Mouse (Mus musculus): ENCODE data around the gene Olfr830.
"Not testable (repeated sequence)": the region's sequence is repeated elsewhere in the genome, so short reads cannot be mapped to it uniquely, and the experiment has no call there.

The Olfr830 gene

DNA sequence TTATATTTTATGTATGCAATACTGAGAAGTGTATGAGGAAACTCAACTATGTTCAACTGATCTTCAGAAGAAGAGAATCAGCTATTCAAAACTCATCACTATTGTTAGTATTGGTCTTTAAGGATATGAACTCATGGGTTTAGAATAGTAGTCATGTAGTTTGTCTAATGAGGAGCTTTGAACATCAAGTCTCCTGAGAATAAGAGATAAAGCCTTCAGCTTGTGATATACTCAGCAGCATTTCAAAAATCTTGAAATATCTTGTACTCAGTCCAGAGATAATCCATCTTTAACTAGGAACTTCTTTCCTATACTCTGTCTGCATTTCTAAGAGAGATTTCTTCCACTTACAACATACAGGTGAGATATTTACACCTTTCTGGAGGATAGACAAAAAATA is at the start of gene Olfr830:
Gene Olfr830 (plus strand): TSS at position 301 of the 400 bp plus-strand sequence.
- DNase-seq (ENCODE audit: low spot score), result no peak

DNA sequence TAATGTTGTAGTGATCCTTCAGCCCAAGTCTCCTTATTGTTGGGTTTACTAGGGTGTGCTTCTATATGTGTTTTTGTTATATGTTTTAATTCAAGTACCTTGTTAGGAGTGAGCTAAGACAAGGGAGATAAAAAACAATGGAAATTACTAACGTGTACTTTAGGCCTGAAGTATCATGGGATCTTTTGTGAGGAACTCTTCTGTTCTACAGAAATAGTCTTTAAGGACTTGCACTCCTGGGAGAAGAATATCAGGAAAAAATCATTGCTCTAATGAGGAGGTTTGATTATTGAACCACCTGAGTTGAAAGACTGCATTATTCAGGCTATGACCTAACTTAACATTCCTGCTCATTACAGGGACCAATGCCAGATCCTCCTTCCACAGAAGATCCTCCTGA is 19.9 kb upstream of the Olfr830 start, which contains the start of gene Olfr829:
Gene Olfr829 (plus strand): TSS at position 301 of the 400 bp plus-strand sequence.
- no peak for DNase-seq (ENCODE audit: low spot score)

DNA sequence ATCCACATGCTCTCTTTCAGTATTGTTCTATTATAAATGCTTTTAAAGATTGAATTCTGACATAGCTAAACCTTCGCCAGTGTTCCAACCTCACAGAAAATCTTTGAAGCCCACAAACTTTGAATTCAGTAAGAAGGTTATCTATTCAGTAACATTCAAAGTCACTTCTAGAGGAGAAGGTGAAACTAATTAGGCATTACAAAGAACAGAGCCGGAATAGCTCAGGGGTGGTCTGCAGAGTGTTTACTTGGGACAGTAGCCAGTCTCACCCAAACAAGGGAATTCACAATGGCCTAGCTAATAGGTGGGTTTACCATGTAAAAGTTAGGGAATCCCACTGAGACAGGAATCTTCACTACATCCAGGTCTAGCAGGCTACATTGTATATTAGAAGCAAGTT is 33.2 kb downstream of the Olfr830 start:
- not testable (repeated sequence) for DNase-seq (ENCODE audit: low spot score)

DNA sequence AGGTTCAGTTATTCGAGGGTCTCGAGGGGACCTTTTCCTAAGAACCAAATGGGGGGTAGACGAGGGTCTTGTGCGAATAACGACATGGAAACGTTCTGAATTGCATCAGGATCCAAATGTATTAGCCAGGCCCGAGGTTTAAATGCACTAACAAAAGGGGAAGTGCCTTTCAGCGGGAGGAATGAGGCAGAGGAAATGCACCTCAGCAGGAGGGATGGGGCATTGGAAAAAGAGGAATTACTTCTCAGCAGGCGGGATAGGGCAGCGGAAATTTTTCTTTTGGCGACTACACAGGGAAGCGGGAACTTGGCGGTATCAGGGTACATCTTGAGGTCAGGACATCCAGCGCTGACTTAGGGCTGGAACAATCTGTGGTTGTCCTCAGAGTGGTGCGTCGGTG is 53.4 kb downstream of the Olfr830 start:
- DNase-seq (ENCODE audit: low spot score), result not testable (repeated sequence)

Data from urinary bladder, postnatal 14 days (tissue).